Mouse (Mus musculus): ENCODE data around the gene Ano10.

DNA sequence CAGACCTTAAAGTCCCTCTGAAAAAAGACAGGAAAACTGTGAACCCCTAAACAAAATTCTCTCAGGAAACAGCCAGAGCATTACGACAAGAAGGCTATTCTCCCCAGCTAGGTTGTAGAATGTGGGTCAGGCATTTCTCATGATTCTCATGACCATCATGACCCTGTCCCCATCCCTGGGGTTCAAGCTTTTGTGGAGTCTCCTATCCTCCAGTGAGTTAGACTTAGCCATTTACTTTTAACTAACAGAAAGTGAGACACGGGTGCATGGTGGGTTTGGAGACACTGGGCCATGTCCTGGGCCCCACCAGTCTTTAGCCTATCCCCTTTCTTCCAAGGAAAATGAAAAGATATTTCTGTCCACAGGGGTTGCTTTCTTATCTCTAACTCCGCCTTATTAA lies 109.9 kb downstream of the Ano10 start:
- TF ChIP-seq CTCF (IDR thresholded peaks at IDR 0.05; ENCODE audit: low read depth, low read length) (no peak), TAL1 (conservative IDR thresholded peaks at IDR 0.05; ENCODE audit: low read depth, low read length) (no peak)

Data from G1E (cell line).